Mouse (Mus musculus) retina, postnatal 1 day (tissue): ENCODE results near the gene Frmd4b.

ENCODE experiments used
- DNase-seq: peaks from one replicate; pipeline ENCODE4 v3.0.0-alpha.2; 2012

The Frmd4b gene

DNA sequence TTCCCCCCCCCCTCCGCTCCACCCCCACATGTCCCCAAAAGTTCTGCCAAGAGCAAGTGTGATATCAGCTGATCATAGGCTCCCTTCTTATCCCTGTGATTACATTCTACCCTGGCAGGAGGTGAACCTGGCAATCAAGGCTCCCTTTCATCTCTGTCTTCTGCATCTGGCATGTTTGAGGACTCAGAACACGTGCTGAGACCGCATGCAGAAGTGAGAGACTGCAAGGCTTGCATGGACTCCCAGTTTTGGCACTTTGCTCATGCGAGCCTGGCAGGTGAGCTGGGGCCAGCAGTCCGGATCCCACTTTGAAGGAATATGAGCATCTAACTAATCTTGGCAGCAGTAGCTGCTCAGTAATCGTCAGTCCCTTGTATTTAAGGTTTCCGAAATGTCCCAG, 39.1 kb downstream of the Frmd4b start:
- no peak for DNase-seq

DNA sequence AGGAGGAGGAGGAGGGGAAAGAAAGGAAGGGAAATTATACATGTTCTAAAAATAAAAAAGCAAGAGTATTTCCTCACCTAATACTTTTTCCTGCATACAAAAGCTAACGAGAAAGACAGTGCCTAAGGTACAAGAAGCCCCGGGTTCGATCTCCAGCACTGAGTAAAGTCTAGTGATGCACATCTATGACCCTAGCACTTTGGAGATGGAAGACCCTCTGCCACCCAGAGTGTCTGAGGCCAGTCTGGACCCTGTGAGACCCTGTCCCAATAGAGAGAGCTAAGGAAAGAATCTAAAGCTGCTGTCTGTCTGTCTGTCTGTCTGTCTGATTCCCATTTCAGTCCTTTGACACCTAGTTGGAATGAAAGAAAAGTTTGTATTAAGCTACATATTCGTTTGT, 40.0 kb downstream of the Frmd4b start:
- no peak for DNase-seq

DNA sequence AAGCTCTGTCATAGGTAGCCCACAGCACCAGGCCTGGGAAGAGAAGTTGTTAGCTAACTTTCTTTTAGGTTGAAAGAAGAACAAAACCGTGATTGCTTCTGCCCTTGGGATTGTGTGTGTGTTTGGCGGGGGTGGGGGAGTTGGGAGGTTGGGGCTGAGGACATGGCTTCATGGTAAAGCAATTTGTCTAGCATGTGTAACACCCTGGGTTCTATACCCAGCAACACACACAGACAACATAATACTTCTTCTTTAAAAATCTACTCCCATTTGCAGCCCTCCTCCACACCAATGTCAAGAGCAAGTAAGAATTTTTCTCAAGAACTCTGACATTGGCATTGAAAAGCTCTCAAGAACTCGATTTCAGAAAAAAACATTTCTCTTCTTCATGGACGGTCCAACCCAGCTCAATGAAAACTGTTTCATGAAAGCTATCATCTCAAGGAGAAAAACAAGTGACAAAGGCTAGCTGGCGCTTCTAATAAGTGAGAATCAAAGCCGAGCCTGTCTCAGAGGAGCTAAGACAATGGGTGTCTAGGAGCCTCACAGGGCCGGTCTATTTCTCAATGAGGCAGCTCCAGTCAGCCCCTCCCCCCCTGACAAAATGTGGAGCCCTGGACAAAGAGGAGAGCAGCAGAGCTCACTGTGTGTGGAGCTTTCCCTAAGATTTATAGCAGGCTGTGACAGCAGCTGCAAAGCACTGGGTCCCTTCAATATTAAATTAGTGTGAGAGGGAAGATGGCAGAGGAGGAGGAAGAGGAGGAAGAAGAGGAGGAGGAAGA, 40.6 kb downstream of the Frmd4b start:
- DNase-seq, result peak; percentile 88

DNA sequence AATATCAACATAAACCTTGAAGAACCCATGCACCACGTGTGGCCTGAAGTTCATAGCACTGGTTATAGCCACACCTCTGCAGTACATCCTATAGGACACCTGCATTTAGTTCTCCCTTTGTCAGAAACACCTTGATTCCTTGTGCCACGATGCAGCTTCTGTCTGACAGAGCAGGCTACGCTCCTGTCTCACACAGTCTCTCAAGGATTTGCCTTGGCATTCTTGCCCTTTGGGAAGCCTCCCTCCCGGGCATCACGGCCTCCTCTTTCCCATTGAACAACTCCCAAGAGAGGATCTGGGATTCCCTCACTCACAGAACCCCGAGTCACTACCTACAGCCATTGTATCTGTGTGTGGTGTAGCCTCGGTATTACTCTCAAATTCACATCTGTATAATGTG, 41.2 kb downstream of the Frmd4b start:
- DNase-seq, result no peak

DNA sequence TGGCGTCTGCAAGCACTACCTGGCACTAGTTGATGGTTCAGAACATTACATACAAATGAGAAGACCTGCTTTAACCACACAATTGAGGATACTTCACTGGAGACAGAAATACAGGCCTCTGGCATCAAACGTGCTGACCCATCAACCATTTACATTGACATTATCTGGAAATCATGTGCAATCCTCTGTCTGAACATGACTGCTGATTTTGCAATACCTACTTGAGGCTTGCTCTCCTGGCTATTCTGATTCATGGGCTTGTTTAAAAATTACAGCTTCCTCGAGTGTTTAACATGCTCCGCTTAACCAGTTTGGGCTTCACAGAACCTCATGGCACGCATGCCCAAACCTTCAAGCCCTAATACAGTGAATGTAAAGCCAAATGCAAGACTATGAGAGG, 42.4 kb downstream of the Frmd4b start:
- DNase-seq, result no peak

DNA sequence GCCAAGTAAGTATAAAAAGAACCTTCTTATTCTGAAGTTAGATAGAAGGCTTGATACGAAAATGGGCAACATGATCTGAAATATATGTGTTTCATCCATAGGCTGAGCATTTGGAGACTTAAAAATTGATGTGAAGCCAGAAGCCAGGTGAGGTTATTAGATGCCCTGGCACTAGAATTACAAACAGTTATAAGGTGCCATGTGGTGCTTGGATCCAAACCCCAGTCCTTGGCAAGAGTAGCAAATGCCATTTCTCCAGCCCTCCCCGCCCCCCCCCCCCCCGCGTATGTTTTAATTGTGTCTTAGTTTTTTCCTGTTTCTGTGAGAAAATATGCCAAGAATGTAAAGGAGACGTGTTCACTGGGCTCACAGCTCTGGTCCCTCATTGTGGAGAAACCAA, 45.1 kb downstream of the Frmd4b start:
- no peak for DNase-seq

DNA sequence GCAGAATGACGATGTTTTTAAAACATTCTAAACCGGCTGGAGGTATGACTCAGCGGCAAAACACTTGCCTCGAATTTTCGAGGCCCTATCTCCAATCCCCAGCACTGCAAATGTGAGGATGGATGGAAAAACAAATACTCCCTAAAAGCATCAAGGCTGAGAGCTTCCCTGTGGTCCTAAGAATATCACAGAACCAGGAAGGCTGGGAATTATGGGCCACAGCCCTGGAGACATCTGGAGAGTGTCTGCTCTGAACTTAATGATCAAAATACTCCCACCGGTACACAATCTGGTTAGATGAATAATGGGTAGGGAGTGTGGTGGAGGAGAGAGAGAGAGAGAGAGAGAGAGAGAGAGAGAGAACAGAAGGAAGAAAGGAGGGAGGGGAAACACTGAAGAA, 48.8 kb downstream of the Frmd4b start:
- DNase-seq, result no peak

DNA sequence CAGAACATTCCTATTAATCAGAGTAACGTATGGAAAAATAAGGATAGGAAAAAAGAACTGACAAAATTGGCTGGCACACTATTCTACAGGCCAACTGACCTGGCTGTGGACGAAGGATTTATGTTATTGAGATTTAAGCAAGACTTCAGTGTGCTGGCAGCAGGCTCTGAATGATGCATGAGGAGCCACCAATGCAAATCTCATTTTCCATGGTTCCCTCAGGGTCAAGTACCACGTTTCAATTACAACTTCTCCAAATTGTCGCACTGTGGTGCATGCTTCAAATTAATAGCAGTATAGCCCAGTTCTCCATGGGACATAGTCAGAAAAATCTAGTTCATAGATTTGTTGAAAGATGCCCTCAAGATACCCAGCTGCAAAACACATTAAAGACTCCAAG, 50.6 kb downstream of the Frmd4b start:
- no peak for DNase-seq

DNA sequence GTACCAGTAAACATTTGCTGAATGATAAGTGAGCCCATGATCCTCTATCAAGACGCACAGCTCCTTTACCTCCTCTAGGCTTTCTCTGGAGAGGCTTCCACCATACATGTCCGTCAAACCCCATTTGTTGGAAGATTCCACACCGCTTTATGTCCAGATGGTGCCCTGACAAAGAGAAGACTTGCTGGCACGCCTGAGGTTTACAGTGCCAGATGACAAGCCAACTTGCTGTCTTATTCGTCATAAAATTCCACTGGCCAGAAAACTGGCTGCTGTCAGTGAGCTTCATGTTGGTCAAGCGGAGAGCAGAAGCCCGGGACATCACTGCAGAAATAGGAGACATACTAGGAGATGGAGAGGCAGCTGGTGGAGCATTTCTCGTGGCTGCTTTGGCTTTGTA, 60.2 kb downstream of the Frmd4b start:
- no peak for DNase-seq

DNA sequence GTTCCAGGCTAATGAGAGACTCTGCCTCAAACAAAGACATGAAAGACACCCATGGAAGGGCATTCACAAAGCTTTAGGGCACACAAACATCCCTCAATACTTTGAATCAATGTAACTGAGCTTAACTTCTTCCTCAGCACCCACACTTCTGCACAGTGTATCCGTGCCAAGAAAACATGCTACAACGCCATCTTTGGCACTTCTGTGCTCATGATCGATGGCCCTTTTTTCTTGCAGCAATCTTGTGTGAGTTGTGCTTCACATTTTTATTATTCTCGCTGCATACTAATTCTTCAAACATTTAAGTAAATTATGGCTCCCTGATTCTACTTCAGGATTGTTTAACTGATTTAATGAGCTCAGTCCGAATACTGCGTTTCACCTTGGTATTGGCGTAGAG, 61.7 kb downstream of the Frmd4b start:
- no peak for DNase-seq

DNA sequence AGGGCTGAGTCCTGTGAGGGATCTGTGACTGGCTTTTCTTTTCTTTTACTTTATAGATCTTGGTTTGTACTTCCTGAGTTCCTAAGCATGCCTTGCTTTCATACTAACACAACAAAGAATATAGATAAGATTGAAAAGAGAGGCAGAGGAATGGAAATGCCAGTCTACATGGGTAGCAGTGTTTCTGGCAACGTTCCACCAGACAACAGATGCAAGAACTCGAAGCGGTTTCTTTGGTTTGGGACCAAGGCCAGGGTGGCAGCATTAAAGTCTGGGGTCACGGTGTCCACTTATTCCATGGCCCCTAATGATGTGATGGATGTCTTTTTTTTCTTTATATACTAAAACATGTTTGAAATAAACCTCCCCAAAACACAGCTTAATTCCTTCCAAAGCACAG, 63.9 kb downstream of the Frmd4b start:
- DNase-seq, result no peak

DNA sequence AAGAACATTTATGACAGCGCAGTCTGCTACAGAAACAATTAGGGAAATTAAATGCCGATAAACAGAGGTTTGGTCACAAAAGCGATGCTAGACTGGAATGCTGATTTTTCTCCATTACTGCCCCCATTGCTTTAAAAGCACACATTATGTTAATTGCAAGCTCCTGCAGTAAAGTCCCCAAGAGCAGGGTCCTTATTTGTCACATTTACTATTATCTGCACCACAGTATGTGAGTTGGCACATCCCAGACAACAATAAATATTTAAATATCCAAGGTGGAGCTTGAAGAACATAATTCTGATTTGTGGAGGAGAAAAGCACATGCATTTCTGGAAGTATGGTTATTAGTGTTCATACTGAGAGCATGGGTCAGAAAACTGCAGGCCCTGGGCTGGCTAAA, 64.8 kb downstream of the Frmd4b start:
- no peak for DNase-seq

DNA sequence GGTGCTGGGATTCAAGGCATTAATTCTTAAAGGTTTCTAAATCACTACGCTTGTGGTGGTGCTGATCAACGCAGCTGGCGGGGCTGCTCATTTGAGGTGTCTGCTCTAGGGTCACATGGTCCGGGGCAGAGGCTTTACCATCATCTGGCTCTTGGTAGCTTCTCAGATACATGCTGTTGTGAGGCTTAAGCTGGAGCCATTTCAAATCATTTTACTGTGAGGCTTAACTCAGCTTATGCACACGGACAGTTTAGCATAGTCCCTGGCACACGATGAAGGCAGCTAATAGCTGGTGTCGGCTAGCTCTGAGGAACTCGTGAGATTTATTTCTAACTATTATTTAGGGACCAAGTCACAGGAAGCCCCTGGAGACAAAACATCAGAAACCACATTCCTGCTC, 65.5 kb downstream of the Frmd4b start:
- DNase-seq, result peak; percentile 34

DNA sequence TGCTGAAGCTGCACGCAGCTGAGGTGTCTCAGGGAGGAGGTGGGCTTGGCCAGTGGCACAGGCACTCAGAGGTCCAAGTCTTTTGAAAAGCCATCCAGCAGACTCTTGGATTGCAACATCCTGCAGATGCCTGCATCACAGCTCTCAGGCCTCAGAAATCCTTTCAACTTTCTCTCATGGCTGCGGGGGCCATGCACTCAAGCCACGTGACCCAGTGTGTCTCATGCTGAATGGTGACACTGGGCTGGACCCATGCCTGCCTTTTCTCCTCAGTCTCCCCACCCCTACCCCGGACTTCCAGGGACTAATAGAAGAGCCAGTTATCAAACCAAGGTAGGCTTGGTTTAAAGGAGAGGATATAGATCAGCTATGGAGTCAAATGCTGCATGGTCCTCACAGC, 66.2 kb downstream of the Frmd4b start:
- DNase-seq, result no peak

DNA sequence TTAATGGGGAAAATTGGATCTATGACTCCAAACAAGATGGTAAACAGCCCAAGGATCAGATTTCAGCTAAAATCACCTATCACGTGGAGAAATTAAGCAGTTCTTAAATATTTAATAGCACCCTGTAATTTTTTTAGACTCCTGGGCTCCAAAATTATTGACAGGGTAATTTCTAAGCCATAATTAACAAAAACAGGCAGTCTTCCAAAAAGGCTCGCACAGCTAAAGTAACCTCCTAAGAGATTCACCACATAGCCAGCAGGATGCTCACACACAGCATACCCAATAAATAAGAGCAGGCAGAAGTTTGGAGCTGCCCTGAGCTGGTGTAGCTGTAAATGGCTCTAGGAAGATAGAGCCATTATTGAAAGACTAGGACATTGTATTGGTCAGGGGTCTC, 76.9 kb downstream of the Frmd4b start:
- DNase-seq, result no peak

DNA sequence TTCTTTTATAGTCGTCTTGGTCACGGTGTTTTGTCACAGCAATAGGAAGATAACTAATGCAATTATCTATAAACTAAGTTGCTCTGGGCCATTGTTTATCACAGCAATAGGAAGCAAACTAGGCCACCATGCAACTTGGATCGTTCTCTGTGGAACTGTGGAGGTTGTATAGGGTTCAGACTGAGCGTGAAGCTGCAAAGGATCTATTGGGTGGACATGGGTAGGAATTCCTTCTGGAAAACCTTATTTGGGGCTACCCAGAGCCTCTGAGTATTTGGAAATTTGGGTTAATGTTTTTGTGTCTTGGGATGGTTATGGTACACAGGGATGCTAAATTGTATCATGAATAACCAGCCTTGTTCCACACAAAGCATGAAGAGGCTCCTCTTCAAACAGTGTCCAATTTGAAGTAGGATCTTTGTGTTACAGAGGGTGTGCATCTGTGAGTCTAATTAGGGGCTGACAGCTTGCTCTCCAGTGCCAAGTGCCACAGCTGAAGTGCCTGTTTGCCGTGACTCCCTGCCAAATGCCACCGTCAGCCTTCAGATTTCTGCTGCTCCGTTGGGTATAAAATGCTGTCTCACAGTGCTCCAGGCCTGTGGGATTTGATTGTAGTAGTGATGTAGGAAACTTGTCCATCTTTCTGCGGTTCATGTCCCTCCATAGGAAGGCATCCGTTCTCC, 81.4 kb downstream of the Frmd4b start:
- peak; percentile 83 for DNase-seq

DNA sequence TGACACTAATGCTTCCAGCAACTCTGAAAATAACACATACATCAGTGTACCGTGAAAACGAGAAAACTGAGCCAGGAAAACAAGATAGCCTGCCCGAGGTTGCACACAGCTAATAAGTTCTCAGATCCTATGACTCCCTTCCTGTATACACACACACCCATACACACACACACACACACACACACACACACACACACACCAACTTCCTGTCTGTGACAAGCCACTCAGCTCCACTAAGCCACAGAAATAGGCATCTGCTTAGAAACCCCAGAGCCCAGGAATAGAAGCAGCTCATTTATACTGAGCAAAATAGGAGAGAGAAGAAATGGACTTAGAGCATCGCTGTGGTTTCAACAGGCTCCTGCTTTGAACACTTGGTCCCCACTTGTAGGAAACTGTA, 86.3 kb downstream of the Frmd4b start:
- no peak for DNase-seq

DNA sequence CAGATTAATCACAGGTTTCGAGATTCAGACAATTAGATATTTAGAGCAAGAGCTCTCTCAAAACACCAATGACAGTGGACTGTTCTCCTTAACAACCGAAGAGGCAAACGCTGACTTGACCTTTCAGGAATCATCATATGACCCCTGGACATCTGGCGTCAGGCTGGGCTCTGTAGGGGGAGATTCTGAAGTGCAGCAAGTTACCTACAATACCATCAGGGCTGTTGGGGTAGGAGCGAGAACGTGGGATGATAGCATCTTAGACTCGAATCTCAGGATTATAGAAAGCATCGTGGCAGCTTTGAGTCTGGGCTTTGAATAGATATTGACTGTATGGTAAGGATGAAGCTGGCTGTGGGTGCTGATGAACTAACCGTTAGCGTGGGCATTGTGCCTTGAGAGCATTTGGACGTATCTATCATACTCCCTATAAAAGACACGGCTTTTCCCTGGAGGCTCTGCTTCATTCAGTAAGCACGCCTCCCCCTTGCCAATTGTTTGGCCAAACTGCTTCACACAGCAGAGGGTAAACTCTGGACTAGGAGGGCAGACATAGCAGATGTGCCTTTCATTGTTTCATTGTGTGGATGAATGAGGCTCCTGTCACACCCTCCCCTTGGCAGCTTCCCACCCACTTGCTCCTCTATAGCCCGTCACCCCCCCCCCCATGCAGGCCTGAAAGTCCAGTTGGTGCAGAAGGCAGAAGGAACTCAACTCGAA, 88.2 kb downstream of the Frmd4b start:
- peak; percentile 86 for DNase-seq

DNA sequence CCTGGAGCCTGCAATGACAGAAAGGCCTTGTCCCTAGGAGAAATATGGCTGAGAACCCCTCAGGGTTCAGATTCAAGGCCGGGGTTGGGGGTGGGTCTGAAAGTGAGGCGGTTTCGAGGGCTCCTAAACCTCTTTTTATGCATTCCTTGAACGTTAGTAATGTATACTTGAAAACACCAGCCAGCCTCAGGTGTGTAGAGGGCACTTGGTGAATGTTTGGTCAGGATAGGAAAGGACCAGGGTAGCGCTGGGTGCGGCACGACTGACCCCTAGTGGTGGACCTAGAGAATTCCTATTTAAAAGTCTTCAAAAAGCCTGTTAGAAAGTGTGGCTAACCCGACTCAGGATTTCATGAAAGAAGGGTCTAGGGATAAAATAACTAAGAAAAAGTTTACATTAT, 91.2 kb downstream of the Frmd4b start:
- DNase-seq, result peak; percentile 68

DNA sequence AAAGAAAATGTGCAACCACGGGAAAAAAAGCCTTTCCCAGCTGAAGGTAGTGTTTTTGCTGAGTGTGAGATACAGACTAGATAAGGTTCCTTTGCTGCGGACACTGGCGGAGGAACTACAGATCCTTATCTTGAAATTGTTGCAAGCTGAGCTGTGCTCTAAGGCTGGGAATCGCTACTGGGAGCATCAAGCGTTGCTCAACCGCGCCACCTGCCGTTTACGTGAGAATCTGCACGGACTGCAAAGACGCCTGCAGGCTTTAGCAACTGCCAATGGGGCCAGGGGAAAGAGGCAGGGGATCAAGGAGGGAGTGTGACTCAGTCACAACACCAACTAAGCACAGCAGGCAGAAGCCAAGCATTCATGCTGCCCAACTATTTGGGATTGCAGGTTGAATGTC, 94.2 kb downstream of the Frmd4b start:
- peak; percentile 91 for DNase-seq

DNA sequence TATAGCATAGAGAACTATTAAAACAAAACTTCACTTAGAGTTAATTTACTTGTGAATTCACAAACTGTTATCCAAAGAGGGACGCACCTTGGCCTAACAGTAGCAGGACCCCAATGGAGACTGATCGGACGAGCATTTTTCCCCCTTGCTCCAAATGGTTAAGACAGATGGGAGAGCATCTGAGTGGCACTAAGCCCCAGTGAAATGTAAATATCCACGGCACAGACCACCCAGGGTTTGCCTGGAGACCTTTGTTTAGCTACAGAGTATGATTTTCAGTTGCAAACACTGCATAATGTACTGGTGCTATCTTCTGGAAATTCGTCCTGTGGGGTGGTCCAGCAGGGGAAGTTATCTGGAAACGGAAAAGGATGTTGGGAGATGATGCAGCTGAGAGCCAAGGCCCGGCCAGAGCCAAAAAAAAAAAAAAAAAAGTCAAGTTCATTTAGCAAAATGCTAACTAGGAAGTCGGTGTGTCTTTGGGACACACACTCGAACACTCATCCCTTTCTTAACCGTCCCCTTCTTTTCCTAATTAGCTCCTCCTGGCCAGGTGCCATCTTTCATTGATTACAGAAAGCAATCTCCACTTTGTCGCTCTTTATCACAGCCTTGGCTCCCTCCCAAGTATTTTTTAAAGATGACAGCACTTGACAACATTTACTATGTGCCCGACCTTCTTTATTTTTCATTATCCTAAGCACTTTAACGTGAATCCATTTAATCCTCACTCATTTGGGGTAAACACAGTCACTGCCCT, 95.9 kb downstream of the Frmd4b start:
- DNase-seq, result peak; percentile 73

DNA sequence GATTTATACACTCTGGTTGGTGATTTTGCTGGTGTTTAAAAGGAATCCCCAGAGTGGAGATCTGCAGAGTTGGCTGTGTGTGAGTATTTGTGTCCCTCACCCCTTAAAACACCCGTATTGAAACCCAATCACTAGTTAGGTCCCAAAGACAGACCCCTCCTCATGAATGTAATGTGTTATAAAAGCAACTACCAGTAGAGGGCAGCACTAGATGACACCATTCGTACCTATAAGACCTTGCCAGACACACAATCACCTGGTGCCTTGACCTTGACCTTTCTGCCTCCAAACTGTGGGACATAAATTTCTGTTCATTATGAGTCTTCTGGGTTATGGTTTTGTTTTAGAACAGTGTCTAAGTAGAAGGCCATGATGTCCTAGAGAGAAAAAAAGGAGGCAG, 96.8 kb downstream of the Frmd4b start:
- DNase-seq, result peak; percentile 63

DNA sequence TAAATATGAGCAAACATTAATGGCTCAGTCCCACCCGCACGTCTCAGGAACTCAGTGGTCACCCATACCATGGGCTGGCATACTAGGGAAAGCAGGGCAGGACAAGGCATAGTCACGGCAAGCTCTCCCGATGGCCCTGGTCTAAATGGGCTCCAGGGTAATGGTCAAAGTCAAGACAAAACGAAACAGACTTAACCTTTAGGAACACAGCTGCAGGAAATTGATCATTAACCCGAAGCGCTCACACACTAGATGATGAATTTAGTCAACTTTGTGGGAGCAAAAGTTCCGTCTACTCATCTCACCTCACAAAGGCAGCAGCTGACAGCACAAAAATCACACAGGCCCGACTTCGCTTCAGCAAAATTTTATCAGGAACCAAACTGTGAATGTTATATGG, 97.8 kb downstream of the Frmd4b start:
- no peak for DNase-seq
